Mouse (Mus musculus) myocyte (in vitro differentiated cells): ENCODE data around the gene Cib1.

Source experiments
- CEBPB ChIP-seq: IDR thresholded peaks from 2 replicates; pipeline ENCODE4 v1.6.1; 2011; ENCODE audit warnings: mild to moderate bottlenecking, moderate library complexity; ENCODE audit not compliant: poor library complexity, insufficient read depth, severe bottlenecking
- E2F4 ChIP-seq: IDR thresholded peaks from one replicate; pipeline ENCODE4 v1.6.1; 2011; ENCODE audit warnings: mild to moderate bottlenecking, control low read depth, moderate library complexity; ENCODE audit not compliant: insufficient read depth
- MAX ChIP-seq: IDR thresholded peaks from one replicate; pipeline ENCODE4 v1.6.1; 2011; ENCODE audit warnings: low read depth, mild to moderate bottlenecking, control low read depth
- POLR2A ChIP-seq: IDR thresholded peaks from one replicate; pipeline ENCODE4 v1.6.1; 2011; ENCODE audit warnings: low read depth, mild to moderate bottlenecking, control low read depth, moderate library complexity; ENCODE audit not compliant: insufficient read length
- POLR2AphosphoS2 ChIP-seq: IDR thresholded peaks from one replicate; pipeline ENCODE4 v1.6.1; 2011; ENCODE audit warnings: low read depth, control low read depth; ENCODE audit not compliant: insufficient read length
- REST ChIP-seq: IDR thresholded peaks from one replicate; pipeline ENCODE4 v1.6.1; 2011; ENCODE audit warnings: mild to moderate bottlenecking, control low read depth, moderate library complexity; ENCODE audit not compliant: insufficient read depth, insufficient read length
- TCF12 ChIP-seq: IDR thresholded peaks from one replicate; pipeline ENCODE4 v1.6.1; 2011; ENCODE audit warnings: mild to moderate bottlenecking, control low read depth; ENCODE audit not compliant: poor library complexity, insufficient read depth, severe bottlenecking
- TCF3 ChIP-seq: IDR thresholded peaks from one replicate; pipeline ENCODE4 v1.6.1; 2011; ENCODE audit warnings: low read depth, control low read depth; ENCODE audit not compliant: insufficient read length
- USF1 ChIP-seq: IDR thresholded peaks from one replicate; pipeline ENCODE4 v1.6.1; 2011; ENCODE audit warnings: low read depth, mild to moderate bottlenecking, control low read depth, moderate library complexity

DNA sequence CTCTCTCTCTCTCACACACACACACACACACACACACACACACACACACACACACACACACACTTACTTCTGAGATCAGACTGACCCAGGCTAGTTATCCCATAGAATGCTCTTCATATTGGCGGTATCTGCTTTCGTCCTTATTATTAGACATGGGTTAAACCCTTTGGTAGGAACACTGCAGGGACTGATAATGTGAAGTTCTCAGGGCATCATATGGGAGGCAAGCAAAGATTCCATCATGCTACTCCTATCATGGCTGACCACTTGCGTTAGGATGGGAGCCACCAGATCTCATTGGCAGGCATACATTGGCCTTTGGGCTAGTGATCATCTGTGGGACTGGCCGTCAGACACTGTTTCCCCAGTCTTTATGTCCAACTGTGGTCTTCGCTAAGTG, 37.5 kb downstream of the Cib1 start:
- TF ChIP-seq POLR2AphosphoS2 (no peak), POLR2A (no peak), MAX (no peak), CEBPB (no peak), E2F4 (no peak), TCF12 (no peak), USF1 (no peak), TCF3 (no peak), REST (no peak)
